Mouse (Mus musculus): Measurements from ENCODE around the gene Wdr73.

GRCm38 (mm10) chr7:80843176-80843575 is 57.9 kb downstream of the Wdr73 start:
- no peak for TF ChIP-seq CTCF (IDR thresholded peaks at IDR 0.05; ENCODE audit: low read depth)
- no peak for TF ChIP-seq EP300 (optimal IDR thresholded peaks at IDR 0.05)

Measured in stomach, postnatal 0 days (tissue).